Mouse (Mus musculus): Measurements from ENCODE around the gene Ccdc102a. TPM values are rescaled to one million over a fixed set of nuclear protein-coding genes. Genes with fewer than 3 reads are reported as not detected.

Gene Ccdc102a
- 30.8 and 30.9 TPM in 2 replicates for polyA plus RNA-seq (2016; fragmentation: Nextera tagmentation; extraction: Ambion mirVana)

DNA sequence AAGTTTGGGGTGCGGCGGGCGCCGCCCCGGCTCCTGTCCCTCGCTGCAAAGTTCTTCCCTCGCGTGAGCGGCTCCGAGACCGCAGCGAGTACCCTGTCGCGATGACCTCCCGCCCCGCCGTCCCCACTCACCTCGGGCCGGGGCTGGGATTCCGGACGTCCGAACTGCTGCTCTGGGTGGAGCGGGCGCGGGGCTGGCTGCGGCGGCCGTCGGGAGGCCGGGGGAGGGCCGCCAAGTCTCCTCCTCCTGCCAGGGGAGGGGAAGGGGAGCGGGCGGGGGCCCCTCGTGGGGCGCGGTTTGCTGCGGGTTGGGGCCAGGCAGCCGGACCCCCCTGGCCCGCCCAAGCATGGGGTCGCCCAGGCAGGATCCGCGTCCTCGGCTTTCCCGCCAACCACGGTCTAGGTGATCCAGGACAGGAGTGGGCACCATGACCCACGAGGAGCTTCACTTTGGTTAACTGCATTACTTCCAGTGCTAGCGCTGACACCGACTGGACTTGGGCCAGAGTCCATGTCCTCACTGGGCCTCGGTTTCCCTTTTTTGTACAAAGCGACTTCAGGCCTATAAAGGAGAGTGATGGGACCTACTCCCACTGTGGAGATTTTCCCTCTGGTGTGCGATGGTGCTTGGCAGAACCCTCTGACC, at the start of gene Ccdc102a:
Gene Ccdc102a, minus strand, starts transcription at position 248 of the 645 bp plus-strand sequence.
- Histone ChIP-seq H3K4me2 (replicated peaks) (peak within 1 kb of the TSS; percentile 82), H3K4me3 (peak within 1 kb of the TSS; percentile 68), H3K36me3 (no peaks in the 10 kb centered on the region), H3K4me1 (peaks cover 54% of the 10 kb centered on the region), H3K9ac (peak within 1 kb of the TSS; percentile 71), H3K9me3 (replicated peaks) (no peaks in the 10 kb centered on the region), H3K27me3 (peaks cover 41% of the 10 kb centered on the region), H3K27ac (peak within 1 kb of the TSS; percentile 37; the same call in 1 of the 2 replicates)
- peak; percentile 46 for ATAC-seq (ENCODE audit: low FRiP score)
- 2% methylated on average over 50 of the region's 51 CpGs for WGBS

DNA sequence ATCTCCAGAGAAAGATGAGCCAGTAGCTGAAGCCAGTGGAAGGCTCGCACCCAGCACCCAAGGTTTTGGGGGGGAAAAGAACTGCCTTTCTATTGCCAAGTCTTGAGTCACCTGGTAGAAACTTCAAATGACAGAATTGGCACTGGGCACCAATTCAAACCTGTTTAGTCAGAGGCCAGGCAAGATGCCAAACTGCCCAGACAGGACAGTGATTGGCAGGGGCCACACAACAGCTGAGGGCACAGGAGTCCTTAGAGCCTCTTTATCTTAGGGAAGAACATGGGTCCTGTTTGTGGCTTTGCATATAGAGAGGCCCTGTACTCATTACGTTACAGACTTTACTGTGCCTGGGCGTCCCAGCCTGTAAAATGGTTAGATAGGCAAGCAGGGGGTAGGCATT, 49.7 kb upstream of the Ccdc102a start:
- no peak for ATAC-seq (ENCODE audit: low FRiP score)
- no peaks in the 10 kb centered on the region for H3K4me1 ChIP-seq
- no peak overlapping the region for H3K4me2 ChIP-seq (replicated peaks)
- no peaks in the 10 kb centered on the region for H3K36me3 ChIP-seq
- H3K27me3 ChIP-seq, result peaks cover 2% of the 10 kb centered on the region; the same call in 1 of the 2 replicates
- H3K9me3 ChIP-seq (replicated peaks), result no peaks in the 10 kb centered on the region
- H3K27ac ChIP-seq, result no peak overlapping the region
- WGBS, result 86% methylated on average over 3 of the region's 3 CpGs
- no peak overlapping the region for H3K4me3 ChIP-seq
- H3K9ac ChIP-seq, result no peak overlapping the region

DNA sequence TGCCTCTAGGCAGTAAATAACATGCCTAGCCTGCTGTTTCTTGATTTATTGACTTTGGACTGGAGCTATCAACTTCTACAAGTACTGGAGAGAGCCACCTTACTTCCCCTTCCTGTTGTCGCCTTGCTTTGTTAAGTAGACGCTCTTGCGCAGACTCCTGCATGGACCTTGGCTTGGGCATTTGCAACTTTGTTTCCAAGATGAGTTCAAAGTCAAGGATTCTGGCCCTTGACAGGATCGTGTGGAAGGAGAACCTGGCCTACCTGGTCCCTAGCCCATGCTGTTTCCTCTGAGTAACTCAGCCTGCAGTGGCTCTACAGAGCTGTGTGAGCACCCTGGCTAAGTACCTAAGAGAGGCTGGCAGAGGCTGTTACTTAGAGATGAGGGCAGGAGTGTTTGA, 49.2 kb upstream of the Ccdc102a start:
- Histone ChIP-seq H3K27ac (no peak overlapping the region), H3K4me3 (no peak overlapping the region), H3K36me3 (no peaks in the 10 kb centered on the region), H3K27me3 (peaks cover 2% of the 10 kb centered on the region; the same call in 1 of the 2 replicates), H3K4me2 (replicated peaks) (no peak overlapping the region), H3K9ac (no peak overlapping the region), H3K4me1 (no peaks in the 10 kb centered on the region), H3K9me3 (replicated peaks) (no peaks in the 10 kb centered on the region)
- no peak for ATAC-seq (ENCODE audit: low FRiP score)
- WGBS, result 88% methylated on average over 4 of the region's 4 CpGs

DNA sequence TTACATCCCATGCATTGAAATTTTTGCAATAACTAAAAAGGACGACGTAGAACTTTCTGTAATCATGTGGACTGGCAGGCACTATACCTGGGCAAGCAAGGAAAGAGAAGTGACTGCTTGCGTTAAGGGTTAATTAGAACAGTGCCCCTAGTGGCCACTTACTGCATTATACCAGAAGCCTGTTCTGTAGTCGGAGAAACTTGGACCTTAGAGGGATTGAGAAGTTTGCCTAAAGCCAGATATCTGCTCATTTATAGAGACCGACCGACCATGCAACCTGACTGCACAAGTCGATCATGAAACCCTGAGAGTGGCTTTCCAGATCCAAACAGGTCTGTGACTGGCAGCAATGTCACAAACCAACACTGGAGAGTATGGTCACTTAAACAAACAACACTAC, 48.7 kb upstream of the Ccdc102a start:
- Histone ChIP-seq H3K4me1 (no peaks in the 10 kb centered on the region), H3K4me2 (replicated peaks) (no peak overlapping the region), H3K27ac (no peak overlapping the region), H3K27me3 (peaks cover 2% of the 10 kb centered on the region; the same call in 1 of the 2 replicates), H3K4me3 (no peak overlapping the region), H3K9me3 (replicated peaks) (no peaks in the 10 kb centered on the region), H3K36me3 (no peaks in the 10 kb centered on the region), H3K9ac (no peak overlapping the region)
- WGBS, result 21% methylated on average over 7 of the region's 7 CpGs
- no peak for ATAC-seq (ENCODE audit: low FRiP score)

DNA sequence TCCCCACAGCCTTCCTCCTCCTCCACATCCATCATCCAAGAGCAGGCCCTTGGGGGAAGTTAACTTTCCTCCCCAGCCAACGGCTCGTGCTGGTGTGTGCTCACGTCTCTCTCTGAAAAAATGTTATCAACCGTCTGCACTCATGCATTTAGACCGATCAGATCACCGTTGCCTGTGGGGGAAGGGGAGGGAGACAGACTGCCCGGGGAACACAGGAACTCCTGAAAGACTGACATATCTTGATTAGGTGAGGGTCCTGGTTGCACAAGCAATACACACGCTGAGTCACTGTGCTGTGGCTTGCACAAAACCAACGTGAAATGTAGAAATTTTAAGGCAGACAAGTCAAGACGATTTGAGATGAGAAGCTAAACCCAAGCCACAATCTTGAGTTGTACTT, 46.9 kb upstream of the Ccdc102a start:
- Histone ChIP-seq H3K27me3 (peaks cover 2% of the 10 kb centered on the region; the same call in 1 of the 2 replicates), H3K4me1 (no peaks in the 10 kb centered on the region), H3K9ac (no peak overlapping the region), H3K27ac (no peak overlapping the region), H3K4me2 (replicated peaks) (no peak overlapping the region), H3K36me3 (no peaks in the 10 kb centered on the region), H3K9me3 (replicated peaks) (no peaks in the 10 kb centered on the region), H3K4me3 (no peak overlapping the region)
- WGBS, result 50% methylated on average over 10 of the region's 10 CpGs
- ATAC-seq (ENCODE audit: low FRiP score), result no peak

DNA sequence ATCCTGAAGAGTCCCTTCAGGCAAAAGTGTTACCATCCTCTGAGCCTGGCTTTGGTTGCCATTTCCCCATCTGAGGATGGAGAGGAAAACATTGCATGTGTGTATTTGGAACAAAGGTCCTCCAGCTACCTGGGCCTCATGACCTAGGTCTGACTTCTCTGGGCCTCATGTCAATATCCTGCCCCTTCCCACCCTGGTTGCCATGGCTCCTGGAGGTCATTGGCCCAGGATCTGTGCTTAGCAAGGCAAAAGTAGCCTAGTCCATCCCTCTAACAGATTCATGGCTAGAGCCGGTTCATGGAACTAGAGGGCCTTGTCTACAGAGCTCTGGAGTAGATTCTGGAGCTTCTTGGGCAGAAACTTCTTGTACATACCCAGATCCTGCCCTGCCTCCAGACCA, 44.3 kb upstream of the Ccdc102a start:
- ATAC-seq (ENCODE audit: low FRiP score), result no peak
- no peaks in the 10 kb centered on the region for H3K4me1 ChIP-seq

DNA sequence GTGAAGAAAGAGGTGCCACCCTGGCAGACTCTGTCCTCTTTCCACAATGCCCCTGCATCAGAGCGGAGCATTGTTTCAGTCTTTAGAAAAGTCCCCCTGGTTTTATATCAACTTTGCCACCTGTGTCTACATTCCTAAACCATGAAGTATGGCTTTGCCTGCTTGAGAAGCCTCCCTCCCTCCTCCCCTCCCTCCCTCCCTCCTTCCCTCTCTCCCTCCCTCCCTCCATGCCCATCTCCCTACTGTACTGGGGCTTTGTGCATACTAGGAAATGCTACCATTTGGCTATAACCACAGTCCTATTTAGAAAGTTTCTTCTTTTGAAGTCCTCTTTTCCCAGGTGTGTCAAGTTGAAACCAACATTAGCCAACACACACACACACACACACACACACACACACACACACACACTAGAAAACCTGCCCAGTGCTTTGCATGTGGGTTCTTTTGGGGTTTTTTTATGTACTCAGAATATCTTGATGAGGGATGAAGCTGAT, 38.2 kb upstream of the Ccdc102a start:
- H3K4me1 ChIP-seq, result no peaks in the 10 kb centered on the region
- 86% methylated on average over 1 of the region's 1 CpGs for WGBS
- H3K36me3 ChIP-seq, result no peaks in the 10 kb centered on the region
- no peak for ATAC-seq (ENCODE audit: low FRiP score)
- H3K4me3 ChIP-seq, result no peak overlapping the region
- H3K9me3 ChIP-seq (replicated peaks), result no peaks in the 10 kb centered on the region
- H3K27me3 ChIP-seq, result no peaks in the 10 kb centered on the region
- no peak overlapping the region for H3K27ac ChIP-seq
- no peak overlapping the region for H3K9ac ChIP-seq
- no peak overlapping the region for H3K4me2 ChIP-seq (replicated peaks)

More for the DNA sequence above, 44.3 kb upstream of the Ccdc102a start:
- Histone ChIP-seq H3K27me3 (peaks cover 2% of the 10 kb centered on the region; the same call in 1 of the 2 replicates), H3K9ac (no peak overlapping the region), H3K4me3 (no peak overlapping the region), H3K27ac (no peak overlapping the region), H3K36me3 (no peaks in the 10 kb centered on the region), H3K4me2 (replicated peaks) (no peak overlapping the region), H3K9me3 (replicated peaks) (no peaks in the 10 kb centered on the region)
- 91% methylated on average over 1 of the region's 1 CpGs for WGBS

DNA sequence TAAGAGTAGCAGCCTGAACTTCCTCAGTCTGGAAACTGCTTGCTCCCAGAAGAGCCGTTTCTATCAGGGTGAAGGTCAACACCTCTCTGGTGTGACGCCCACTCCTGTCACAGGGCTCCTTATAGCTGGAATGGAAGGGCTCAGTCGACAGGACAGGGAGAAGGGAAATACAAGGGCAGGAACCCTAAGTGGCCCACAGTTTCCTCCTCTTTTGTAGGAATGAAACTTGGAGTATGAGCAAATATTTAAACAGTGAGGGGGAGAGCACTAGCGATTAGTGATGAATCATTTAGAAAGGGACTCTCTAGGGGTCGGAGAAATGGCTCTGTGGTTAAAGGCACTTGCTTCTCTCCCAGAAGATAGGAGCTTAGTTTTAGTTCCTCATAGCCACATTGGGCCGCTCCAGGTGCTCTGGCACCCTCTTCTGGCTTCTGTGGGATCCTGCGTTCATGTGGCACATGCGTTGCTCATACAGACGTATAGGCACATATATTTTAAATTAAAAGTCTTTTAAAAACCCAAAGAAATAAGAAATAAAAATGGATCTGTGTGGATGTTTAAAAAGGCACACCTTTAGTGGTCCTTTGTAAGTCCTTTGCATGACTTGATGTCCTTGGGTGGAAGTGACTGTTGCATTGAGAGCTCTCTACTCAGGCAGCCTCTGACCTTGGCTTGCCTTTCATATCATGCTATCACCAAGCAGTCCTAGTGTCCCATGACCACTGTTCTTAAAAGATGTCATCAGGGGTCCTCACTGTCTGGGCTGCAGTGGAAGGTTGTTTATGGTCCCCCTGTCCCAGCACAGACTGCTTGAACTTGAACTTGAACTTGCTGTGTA, 37.2 kb upstream of the Ccdc102a start:
- no peaks in the 10 kb centered on the region for H3K9me3 ChIP-seq (replicated peaks)
- no peaks in the 10 kb centered on the region for H3K27me3 ChIP-seq
- no peaks in the 10 kb centered on the region for H3K4me1 ChIP-seq
- H3K4me2 ChIP-seq (replicated peaks), result no peak overlapping the region
- 48% methylated on average over 9 of the region's 9 CpGs for WGBS
- H3K4me3 ChIP-seq, result no peak overlapping the region
- no peak overlapping the region for H3K9ac ChIP-seq
- ATAC-seq (ENCODE audit: low FRiP score), result no peak
- no peak overlapping the region for H3K27ac ChIP-seq
- no peaks in the 10 kb centered on the region for H3K36me3 ChIP-seq

DNA sequence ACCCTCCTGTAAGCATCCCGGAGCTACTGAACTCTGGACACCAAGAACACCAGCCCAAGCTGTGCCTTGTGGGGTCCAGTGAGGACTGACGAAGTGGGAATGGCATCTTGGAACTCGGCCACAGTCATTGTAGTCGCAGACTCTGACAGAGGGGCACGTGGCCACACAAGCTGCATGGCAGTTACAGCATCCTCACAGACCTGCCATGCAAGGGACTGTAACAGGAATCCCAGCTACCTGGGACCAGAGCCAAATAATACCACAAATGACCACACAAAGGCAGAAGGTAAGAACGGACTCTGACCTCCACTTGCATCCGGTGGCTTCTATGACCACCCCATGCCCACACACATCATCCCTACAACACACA, 36.5 kb upstream of the Ccdc102a start:
- Histone ChIP-seq H3K9ac (no peak overlapping the region), H3K9me3 (replicated peaks) (no peaks in the 10 kb centered on the region), H3K4me1 (no peaks in the 10 kb centered on the region), H3K27me3 (no peaks in the 10 kb centered on the region), H3K4me3 (no peak overlapping the region), H3K27ac (no peak overlapping the region), H3K4me2 (replicated peaks) (no peak overlapping the region), H3K36me3 (no peaks in the 10 kb centered on the region)
- ATAC-seq (ENCODE audit: low FRiP score), result no peak
- 86% methylated on average over 7 of the region's 7 CpGs for WGBS

DNA sequence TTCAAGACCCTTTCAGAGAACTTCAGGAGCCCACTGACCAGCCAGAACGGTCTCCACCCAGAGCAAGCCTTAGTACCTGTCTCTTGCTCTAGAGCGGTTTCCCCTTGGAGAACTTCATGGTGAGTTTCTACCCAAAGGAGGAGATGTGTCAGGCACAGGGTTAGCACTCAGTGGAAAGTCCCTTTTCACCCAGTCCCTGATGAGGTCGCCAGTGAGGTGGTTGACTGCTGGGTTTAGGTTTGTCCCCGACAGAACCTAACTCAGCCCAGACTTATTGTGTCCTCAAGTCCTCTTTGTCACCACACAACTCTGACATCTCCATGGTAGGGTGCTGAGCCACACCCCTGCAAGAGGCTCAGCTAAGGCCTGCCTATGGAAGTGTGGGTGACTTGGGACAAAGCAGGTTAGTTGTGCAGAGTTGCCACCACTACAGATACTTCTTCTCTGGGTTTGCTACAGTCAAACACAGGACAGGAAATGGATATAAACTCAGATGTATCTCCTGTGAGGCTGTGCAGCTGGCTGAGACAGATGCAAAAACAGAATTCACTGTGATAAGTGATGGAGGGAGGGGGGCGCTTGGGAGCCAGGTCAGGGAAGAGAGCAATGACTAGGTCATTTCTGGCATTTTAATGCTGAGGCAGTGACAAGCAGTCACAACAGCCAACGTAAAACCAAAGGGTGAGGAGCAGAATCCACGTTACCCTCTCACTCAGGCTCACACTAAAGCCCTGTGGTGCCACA, 35.9 kb upstream of the Ccdc102a start:
- Histone ChIP-seq H3K4me1 (no peaks in the 10 kb centered on the region), H3K4me2 (replicated peaks) (no peak overlapping the region), H3K36me3 (no peaks in the 10 kb centered on the region), H3K27me3 (no peaks in the 10 kb centered on the region), H3K9ac (no peak overlapping the region), H3K27ac (no peak overlapping the region), H3K9me3 (replicated peaks) (no peaks in the 10 kb centered on the region), H3K4me3 (no peak overlapping the region)
- WGBS, result 79% methylated on average over 7 of the region's 7 CpGs
- no peak for ATAC-seq (ENCODE audit: low FRiP score)

DNA sequence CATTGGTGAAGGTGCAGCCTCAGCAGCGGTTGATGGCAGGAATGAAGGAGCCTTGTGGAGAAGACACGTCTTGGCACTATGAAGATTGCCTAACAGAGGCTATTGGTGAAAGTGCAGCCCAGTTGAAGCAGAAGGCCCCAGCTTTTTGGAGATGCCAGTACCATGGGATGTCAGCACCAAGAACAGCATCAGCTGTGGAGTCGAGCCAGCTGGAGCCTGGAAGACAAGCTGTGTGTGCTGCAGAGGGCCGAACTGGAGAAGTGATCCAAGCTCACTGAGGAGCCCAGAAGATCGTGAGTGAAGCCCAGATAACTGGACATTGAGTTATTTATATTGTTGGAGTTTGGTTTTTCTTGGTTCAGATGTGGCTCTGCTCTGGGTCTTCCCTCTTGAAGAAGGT, 34.2 kb upstream of the Ccdc102a start:
- no peaks in the 10 kb centered on the region for H3K4me1 ChIP-seq
- no peak overlapping the region for H3K9ac ChIP-seq
- ATAC-seq (ENCODE audit: low FRiP score), result no peak
- no peak overlapping the region for H3K4me2 ChIP-seq (replicated peaks)
- 81% methylated on average over 5 of the region's 5 CpGs for WGBS
- no peaks in the 10 kb centered on the region for H3K9me3 ChIP-seq (replicated peaks)
- H3K27ac ChIP-seq, result no peak overlapping the region
- no peaks in the 10 kb centered on the region for H3K36me3 ChIP-seq
- H3K27me3 ChIP-seq, result no peaks in the 10 kb centered on the region
- H3K4me3 ChIP-seq, result no peak overlapping the region

DNA sequence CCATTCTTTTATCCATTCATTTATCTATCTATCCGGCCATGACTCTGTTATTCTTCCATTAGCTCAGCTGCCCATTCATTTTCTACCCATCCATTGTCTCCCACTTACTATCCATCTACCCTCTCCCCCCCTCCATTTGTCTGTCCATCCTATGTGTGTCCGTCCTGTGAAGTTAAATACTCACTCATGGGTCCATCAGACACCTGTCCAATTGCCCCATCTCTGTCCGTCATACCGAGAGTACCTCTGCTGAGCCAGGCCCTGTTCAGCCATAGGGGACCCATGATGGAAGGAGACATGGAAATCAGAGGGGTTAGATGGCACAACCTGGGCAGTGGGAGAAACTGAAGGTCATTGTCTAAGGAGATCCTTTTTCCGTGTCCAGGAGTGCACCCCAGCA, 32.6 kb upstream of the Ccdc102a start:
- Histone ChIP-seq H3K9me3 (replicated peaks) (no peaks in the 10 kb centered on the region), H3K9ac (no peak overlapping the region), H3K27ac (no peak overlapping the region), H3K4me1 (0 out of 2 replicates have a peak, but pooled peaks cover 5% of the 10 kb centered on the region), H3K36me3 (no peaks in the 10 kb centered on the region), H3K27me3 (no peaks in the 10 kb centered on the region), H3K4me2 (replicated peaks) (no peak overlapping the region), H3K4me3 (no peak overlapping the region)
- peak; percentile 47 for ATAC-seq (ENCODE audit: low FRiP score)
- WGBS, result 78% methylated on average over 5 of the region's 5 CpGs

All from hindbrain, embryonic 12.5 days (tissue).